Mouse (Mus musculus): ENCODE data around the gene Praf2.

- TF ChIP-seq CTCF (IDR thresholded peaks at IDR 0.05), result no peak
- no peak; the same call in 1 of the 2 replicates for TF ChIP-seq POLR2A (IDR thresholded peaks at IDR 0.05; ENCODE audit: insufficient read depth, low read depth, low read length)
These were observed 6.0 kb upstream of the Praf2 start for GRCm38 (mm10) chrX:7722282-7722611.

All from heart, adult 2 months (tissue).